Mouse (Mus musculus): ENCODE measurements around the gene Tpsg1.

Gene Tpsg1

GRCm38 (mm10) chr17:25368973-25369372 lies at the start of gene Tpsg1:
Tpsg1 (plus strand) TSS chr17:25369273.
- no peak for DNase-seq (ENCODE audit: low read depth)

GRCm38 (mm10) chr17:25320819-25321218 lies 48.3 kb upstream of the Tpsg1 start:
- DNase-seq (ENCODE audit: low read depth): no peak

- DNase-seq (ENCODE audit: low read depth): no peak
Observed at GRCm38 (mm10) chr17:25322930-25323329, 46.1 kb upstream of the Tpsg1 start.

- no peak for DNase-seq (ENCODE audit: low read depth)
Observed at GRCm38 (mm10) chr17:25332321-25332720, 36.8 kb upstream of the Tpsg1 start.

GRCm38 (mm10) chr17:25333943-25334342 lies 35.1 kb upstream of the Tpsg1 start:
- DNase-seq (ENCODE audit: low read depth): no peak

- DNase-seq (ENCODE audit: low read depth): no peak
Observed at GRCm38 (mm10) chr17:25338218-25338617, 30.9 kb upstream of the Tpsg1 start.

GRCm38 (mm10) chr17:25340003-25340402 lies 29.1 kb upstream of the Tpsg1 start:
- no peak for DNase-seq (ENCODE audit: low read depth)

- DNase-seq (ENCODE audit: low read depth): no peak
Observed at GRCm38 (mm10) chr17:25341490-25341889, 27.6 kb upstream of the Tpsg1 start.

GRCm38 (mm10) chr17:25345462-25345861 lies 23.6 kb upstream of the Tpsg1 start, which contains the start of gene Tpsab1:
Tpsab1 (minus strand) TSS chr17:25345562.
- DNase-seq (ENCODE audit: low read depth): no peak

GRCm38 (mm10) chr17:25361291-25361690 lies 7.8 kb upstream of the Tpsg1 start:
- no peak for DNase-seq (ENCODE audit: low read depth)

GRCm38 (mm10) chr17:25363726-25364125 lies 5.3 kb upstream of the Tpsg1 start:
- no peak for DNase-seq (ENCODE audit: low read depth)

GRCm38 (mm10) chr17:25366005-25366404 lies 3.1 kb upstream of the Tpsg1 start, which contains the start of gene Tpsb2:
Tpsb2 (plus strand) TSS chr17:25366305.
- DNase-seq (ENCODE audit: low read depth): no peak

- DNase-seq (ENCODE audit: low read depth): no peak
Observed at GRCm38 (mm10) chr17:25372491-25372890, 3.4 kb downstream of the Tpsg1 start.

- peak; percentile 53 for DNase-seq (ENCODE audit: low read depth)
Observed at GRCm38 (mm10) chr17:25374011-25374410, 4.9 kb downstream of the Tpsg1 start.

- no peak for DNase-seq (ENCODE audit: low read depth)
Observed at GRCm38 (mm10) chr17:25394526-25394925, 25.5 kb downstream of the Tpsg1 start.

GRCm38 (mm10) chr17:25397804-25398519 lies 28.9 kb downstream of the Tpsg1 start:
- no peak for DNase-seq (ENCODE audit: low read depth)

GRCm38 (mm10) chr17:25398520-25398838 lies 29.4 kb downstream of the Tpsg1 start:
- no peak for DNase-seq (ENCODE audit: low read depth)

- DNase-seq (ENCODE audit: low read depth): no peak
Observed at GRCm38 (mm10) chr17:25400443-25400842, 31.4 kb downstream of the Tpsg1 start.

GRCm38 (mm10) chr17:25401491-25401890 lies 32.4 kb downstream of the Tpsg1 start:
- no peak for DNase-seq (ENCODE audit: low read depth)

- DNase-seq (ENCODE audit: low read depth): no peak
Observed at GRCm38 (mm10) chr17:25402224-25402623, 33.2 kb downstream of the Tpsg1 start.

- DNase-seq (ENCODE audit: low read depth): no peak
Observed at GRCm38 (mm10) chr17:25404190-25404589, 35.1 kb downstream of the Tpsg1 start.

GRCm38 (mm10) chr17:25405224-25405895 lies 36.3 kb downstream of the Tpsg1 start:
- DNase-seq (ENCODE audit: low read depth): no peak

GRCm38 (mm10) chr17:25406011-25406441 lies 37.0 kb downstream of the Tpsg1 start:
- no peak for DNase-seq (ENCODE audit: low read depth)

- DNase-seq (ENCODE audit: low read depth): no peak
Observed at GRCm38 (mm10) chr17:25407352-25407751, 38.3 kb downstream of the Tpsg1 start.
